Mouse (Mus musculus) olfactory bulb, adult 2 months (tissue): ENCODE measurements around the gene Skil.

Experiments
- CTCF ChIP-seq: fragments of 200-500 bp; IDR thresholded peaks from 2 replicates; pipeline ENCODE4 v1.5.1; 2012; ENCODE audit warnings: low read depth, mild to moderate bottlenecking, low read length, moderate library complexity; ENCODE audit not compliant: insufficient read depth
- POLR2A ChIP-seq: fragments of 200-500 bp; IDR thresholded peaks from 2 replicates; pipeline ENCODE4 v1.6.1; 2012; ENCODE audit warnings: mild to moderate bottlenecking, low read depth, low read length, moderate library complexity; ENCODE audit not compliant: insufficient read depth

DNA sequence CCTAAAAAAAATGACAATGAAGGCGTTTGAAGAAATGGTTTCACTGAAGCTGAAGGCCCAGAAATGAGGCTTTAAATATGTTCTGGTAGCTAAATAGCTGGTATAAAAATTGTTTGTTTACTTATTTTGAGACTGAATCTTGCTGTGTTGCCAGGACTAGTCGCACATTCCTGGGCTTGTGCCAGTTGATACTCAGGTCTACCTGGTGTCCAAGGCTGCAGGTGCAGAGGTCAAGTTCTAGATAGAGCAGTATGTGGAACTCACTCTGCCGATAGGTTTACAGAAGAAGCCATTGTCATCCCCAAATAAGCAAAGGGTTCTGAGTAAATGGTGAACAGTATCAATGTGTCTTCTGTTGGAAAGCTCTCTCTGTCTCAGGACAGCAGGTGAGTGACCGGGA lies 46.8 kb downstream of the Skil start:
- TF ChIP-seq CTCF (no peak), POLR2A (no peak)
